Mouse (Mus musculus) heart, adult 11 months (tissue): ENCODE measurements around the gene Dlg2.
A peak's percentile ranks its signal among the peaks of the same experiment; 100 is the strongest.

Experiments
- DNase-seq: peaks from one replicate; pipeline ENCODE4 v3.0.0; 2022

The Dlg2 gene

GRCm38 (mm10) chr7:92320181-92320580, 1843.7 kb downstream of the Dlg2 start:
- no peak for DNase-seq

DNA sequence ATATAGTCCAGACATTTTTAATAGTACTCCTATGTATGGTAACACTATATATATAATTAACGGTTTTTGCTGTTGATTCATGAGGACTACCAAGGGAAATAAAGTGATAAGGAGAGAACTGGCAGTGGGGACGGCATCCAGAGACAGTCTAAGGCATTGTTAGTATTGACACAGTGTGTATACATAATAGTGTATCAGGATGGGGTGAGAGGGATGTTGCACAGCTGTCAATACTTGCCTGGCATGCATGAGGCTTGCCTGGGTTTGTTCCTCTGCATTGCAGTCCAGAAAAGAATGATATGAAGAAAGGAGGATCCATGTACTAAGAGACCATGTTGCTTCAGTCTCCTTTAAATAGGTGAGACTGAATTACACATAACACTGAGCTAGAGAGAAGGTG, 1845.3 kb downstream of the Dlg2 start:
- no peak for DNase-seq

- peak; percentile 89 for DNase-seq
Observed at GRCm38 (mm10) chr7:92322342-92323069, 1846.0 kb downstream of the Dlg2 start.

DNA sequence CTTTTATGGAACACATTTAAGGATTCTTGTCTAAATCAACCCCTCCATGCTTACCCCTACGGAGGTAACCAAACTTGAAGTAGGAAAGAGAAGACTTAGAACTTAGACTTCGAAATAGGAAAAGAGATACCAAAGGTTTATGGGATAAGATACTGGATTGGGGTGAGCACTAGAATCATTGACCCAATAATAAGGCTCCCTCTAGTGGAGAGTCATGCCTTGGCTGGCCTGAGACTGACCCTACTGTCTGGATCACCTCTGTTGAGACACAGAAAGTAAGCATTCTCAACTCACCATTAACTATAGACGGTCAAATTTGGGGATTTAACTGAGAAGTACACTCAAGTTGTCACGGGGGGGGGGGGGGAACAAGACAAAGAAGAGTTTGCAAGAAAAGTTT, 1847.2 kb downstream of the Dlg2 start:
- no peak for DNase-seq

DNA sequence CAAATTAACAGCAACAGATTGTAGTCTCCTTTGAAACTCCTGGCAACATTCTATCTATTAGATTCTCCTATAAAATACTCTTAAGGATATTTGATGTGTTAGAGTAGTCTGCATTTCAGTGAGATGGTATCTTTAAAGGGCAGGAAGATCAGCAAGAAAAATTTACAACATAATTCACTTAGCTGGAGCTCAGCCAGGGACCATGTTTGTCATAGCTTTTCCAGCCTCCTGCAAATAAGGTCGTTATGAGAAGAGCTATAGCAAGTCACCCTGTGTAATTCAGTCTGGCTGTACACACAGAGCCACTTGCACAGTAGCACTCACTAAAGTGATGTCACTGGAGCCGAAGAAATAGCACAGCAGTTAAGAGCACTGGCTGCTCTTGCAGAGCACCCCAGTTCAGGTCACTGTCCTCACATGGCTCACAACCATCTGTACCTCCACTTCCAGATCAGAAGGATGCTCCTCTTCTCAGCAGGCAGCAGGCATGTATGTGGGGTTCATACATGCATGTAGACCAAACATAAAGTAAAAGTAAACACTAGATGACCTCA, 1850.9 kb downstream of the Dlg2 start:
- no peak for DNase-seq

DNA sequence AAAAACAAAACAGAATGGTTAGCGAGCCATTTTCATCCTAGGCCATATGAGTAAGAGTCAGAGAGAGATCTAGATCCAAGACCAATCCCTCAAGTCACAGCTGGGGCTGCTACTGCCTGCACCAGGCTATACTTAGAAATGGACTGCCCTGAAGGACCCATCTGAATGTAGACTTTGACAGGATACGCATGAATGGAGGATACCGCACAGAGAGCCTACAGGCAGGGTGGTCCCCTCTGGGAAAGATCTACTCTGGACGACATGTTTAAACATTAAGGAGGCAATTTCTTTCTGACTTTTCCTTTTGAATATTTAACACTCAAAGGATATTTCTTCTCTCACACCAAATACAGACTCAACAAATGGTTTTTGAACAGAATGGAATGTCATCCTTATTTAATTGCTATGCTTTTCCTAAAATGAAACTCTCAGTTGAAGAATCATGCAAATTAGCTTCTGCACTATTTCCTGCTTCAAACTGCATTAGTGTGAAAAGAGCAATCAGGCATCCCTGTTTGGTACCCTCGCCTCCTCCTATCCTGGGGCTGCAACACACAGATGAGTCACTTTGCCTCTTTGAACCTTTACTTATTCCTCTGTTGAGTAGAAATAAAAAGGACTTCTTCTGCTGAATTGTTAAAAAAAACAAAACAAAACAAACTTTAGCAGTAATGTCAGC, 1856.9 kb downstream of the Dlg2 start:
- no peak for DNase-seq

- peak; percentile 56 for DNase-seq
Observed at GRCm38 (mm10) chr7:92356542-92356941, 1880.1 kb downstream of the Dlg2 start.

GRCm38 (mm10) chr7:92363386-92363785, 1886.9 kb downstream of the Dlg2 start:
- no peak for DNase-seq

DNA sequence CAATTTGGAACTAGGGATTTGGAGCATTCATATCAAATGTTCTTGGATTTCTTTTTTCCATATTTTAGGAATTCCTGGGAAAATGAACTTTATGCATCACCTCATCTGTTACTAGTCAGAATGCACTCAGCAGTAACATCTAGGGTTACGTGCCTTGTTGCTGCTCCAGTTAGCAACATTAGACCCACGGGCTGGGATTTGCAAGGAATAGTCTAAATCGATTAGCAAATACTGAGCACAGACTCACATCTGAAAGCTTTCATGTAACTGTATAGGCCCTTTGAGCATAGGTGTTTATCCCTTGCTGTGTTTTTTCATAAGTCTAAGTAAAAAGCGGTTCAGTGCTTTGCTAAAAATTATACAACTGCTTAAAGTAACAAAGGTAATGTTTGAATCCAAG, 1887.3 kb downstream of the Dlg2 start:
- no peak for DNase-seq

GRCm38 (mm10) chr7:92367111-92367510, 1890.6 kb downstream of the Dlg2 start:
- DNase-seq, result no peak

GRCm38 (mm10) chr7:92370521-92370920, 1894.0 kb downstream of the Dlg2 start:
- no peak for DNase-seq

DNA sequence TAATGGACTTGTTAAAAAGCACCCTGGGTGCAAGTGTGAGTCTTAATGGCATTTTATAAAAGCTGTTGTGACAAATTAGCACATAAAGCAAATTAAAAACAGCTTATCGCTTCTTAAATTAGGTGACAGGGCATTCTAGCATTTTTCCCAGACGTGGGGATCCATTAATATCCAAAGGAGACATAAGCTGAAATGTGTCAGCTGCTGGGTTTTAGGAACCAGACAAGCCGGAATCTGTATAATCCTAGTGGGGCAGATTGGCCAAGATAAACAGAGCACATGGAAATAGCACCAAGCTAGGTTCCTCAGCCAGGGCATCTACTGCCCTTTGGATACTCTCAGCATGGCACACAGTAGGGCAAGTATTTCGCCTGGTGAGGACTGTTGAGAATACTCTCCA, 1895.2 kb downstream of the Dlg2 start:
- DNase-seq, result no peak

DNA sequence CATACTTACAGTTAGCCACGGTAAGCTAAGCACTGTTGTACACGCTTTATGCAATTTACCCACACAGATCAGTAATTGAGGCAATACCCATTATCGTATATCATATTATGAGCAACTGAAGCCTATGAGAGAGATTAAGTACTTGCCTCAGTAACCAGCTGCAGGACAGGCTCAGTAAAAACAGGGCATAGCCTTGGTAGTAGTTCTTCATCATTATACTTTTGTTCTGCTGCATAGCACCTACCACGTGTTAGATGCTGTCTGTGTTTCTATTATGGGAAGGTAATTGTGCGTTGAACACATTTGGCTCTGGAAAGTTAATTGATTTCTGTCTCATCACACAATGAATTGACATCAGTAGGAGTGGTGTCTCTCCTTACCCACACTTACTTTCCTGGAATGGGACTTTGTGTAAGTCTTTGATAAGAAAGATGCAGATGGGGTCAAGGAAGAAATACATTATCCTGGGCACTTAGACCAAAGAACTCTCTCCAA, 1897.4 kb downstream of the Dlg2 start:
- no peak for DNase-seq

DNA sequence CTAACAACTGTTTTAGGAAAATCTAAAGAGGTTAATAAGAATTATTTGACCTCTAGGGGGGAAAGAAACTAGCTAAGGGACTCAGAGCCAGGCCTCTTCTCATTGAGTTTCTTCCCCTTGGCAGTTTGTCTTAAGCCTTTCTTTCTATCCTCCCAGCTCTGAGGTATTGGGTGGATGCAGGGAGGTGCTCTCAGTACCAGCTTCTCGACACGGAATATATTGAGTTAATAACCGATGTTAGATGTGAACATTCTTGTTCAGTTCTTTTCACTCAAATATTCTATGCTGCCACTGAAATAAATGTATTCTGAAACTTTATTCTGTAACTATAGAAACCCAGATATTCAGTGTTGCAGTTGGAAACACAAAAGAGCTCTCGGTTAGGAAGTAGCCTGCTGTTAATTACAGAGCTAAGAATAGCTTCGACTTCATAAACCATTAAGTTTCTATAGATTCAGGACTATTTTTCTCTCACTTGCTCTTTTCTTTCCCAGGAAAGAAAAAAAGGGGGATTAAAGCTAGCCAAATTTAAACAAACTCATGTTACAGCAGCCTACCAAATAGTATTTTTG, 1907.5 kb downstream of the Dlg2 start:
- DNase-seq, result no peak

- DNase-seq, result no peak
Observed at GRCm38 (mm10) chr7:92392052-92392640, 1915.7 kb downstream of the Dlg2 start.

DNA sequence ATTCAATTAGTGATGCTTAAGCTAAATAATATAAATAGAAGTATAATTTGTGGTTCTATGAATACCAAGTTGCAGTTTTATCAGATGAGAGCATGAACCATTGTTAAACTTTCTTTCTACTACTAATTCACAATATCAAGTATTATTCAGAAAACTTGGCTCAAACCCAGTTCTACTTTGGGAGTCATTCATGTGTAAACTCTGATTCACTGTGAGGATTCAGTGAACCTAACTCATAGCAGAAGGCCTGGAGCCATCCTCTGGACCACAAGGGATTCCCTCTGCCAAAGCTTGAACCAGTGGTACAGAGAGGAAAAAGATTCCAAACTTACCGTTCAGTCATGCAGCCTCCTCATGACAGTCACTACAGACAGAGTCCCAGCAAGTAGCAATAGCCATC, 1920.3 kb downstream of the Dlg2 start:
- no peak for DNase-seq

DNA sequence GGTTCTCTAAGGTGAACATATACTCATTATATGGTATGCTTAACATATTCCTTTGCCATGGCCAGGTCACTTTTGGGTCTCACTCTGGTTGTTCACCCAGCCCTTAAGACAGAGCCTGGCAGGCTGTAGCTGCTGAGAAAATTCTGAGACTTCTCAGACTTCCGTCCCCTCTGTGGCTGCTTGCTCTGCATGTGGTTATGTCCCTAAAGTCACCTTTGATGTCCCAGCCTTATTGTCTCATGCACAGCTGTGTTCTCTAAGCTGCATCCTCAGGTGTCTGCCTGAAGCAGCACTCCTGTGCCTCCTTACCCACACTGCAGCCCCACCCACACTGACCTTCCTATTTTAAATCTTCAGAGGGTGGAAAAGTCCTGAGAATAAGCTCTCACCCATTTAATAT, 1922.4 kb downstream of the Dlg2 start:
- DNase-seq, result no peak

- no peak for DNase-seq
Observed at GRCm38 (mm10) chr7:92400551-92400950, 1924.1 kb downstream of the Dlg2 start.

DNA sequence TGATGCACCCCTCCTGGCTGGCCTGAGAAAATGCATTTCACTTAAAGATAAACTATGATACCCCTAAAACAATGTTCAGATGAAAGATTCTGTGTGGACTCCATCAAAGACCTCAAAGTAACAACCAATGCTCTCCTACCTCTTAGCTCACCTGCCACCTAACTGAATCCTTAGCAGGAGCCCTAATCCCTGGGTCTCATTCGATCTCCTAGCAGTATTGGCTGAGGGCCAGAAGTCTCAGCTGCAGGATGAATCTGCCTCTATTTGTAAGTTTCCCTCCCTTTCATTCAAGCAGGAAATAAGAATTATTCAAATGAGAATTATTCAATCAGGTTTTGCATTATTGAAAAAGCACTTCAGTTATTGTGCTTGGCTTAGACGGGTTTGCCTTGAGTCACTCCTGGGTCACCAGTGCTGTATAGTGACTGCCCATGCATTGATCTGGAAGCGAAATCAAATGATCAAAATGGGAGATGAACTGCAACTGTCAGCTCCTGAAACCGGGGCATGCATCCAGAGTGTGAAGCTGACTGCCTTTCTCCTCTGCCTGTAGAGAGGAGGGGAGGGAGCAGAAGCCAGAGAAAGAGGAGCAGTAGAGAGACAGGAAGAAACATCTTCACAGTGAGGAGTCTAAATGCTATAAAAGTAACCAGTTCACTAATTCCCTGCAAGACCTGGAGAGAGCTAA, 1924.7 kb downstream of the Dlg2 start:
- no peak for DNase-seq

DNA sequence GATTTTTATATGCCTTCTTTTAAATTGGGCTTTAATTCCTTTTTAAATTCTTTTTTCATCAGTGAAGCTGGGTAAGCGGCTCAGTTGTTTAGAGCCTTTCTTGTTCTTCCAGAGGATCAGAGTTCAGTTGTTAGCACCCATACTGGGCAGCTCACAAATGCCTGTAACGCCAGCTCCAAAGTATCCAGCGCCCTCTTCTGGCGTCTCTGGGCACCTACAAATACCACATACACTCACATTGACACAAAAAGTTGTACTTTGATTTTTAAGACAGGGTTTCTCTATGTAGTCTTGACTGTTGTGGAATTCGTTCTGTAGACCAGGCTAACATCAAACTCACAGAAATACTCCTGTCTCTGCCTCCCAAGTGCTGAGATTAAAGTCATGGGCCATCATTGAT, 1932.0 kb downstream of the Dlg2 start:
- DNase-seq, result no peak

DNA sequence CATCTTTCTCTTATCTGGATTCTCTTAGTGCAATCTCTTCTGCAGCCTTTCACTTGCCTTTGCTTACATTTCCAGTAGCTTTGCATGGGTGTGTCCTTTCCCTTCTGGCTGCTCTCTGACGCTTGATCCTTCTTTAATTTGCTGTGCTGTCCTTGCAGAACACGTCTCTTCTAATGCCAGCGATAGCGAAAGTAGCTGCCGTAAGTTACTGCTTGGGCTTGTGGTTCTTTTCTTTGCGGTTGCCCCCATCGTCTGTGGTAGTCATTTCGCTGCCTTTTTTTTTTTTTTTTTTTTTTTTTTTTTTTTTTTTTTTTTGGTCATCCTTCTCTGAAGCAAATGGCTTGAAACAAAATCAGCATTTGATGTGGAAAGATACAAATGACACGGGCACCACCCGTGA, 1944.0 kb downstream of the Dlg2 start:
- no peak for DNase-seq

DNA sequence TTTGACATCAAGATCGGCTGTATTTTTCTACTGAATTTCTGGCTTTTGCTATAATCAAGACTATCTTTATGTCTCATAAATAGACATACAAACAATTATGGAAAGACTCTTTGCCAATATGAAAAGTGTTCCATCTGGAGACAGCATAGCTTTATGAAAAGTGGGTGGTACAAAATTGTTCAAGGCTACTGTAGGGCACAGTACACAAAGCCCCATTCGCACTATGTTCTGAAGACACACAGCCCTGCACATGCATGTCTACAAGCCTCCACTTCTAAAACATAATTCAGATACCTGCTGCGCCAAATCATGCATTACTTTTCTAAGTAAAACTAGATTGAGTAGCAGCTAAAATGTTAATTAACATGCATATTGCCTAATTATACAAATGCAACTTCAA, 1946.5 kb downstream of the Dlg2 start:
- no peak for DNase-seq

DNA sequence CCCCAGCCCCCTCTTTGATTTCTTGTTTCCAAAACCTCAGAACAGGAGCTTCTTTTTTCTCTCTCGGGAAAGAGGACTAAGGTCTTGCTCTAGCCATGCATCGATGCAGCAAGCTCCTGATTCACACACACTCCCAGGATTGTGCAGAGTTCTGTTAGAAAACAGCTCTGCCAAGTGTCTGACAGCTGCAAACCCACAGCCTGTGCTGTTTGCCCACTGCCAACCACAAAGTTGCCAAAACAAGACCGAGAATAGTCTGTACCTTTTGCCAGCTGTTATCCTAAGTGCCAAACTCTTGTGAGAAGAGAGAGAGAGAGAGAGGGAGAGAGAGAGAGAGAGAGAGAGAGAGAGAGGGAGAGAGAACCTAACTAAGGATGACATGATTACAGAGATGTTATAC, 1948.2 kb downstream of the Dlg2 start:
- DNase-seq, result no peak
